In genomic region chr1:39434264-39434663, GRCm38 (mm10) we compare ENCODE assay signal across 23 mouse cellular contexts.
"Had no signal": no experiment of that assay in that cellular context is flagged by ENCODE, and none has a peak within 500 bp of the region (broad histone marks: within the 10 kb centered on the region; RNA-seq: fewer than 3 reads in every experiment).

No protein-coding gene starts in this region.

- DNase-seq: kidney, adult 2 months; kidney, postnatal 25 days; layer of hippocampus, postnatal 36 days; left cerebral cortex, postnatal 4 days; lung, postnatal 10 days; lung, postnatal 36 days; right cerebral cortex, adult 18-20 months; right cerebral cortex, postnatal 14 days; right cerebral cortex, postnatal 4 days; thymus, adult 2 months; thymus, postnatal 14 days; thymus, postnatal 4 days had no signal

- H3K9ac ChIP-seq: limb, embryonic 12.5 days; limb, embryonic 15.5 days; lung, embryonic 15.5 days; midbrain, embryonic 15.5 days; neural tube, embryonic 12.5 days; neural tube, embryonic 15.5 days had no signal

- H3K27me3 ChIP-seq: limb, embryonic 12.5 days; limb, embryonic 15.5 days; lung, embryonic 15.5 days; midbrain, embryonic 15.5 days; neural tube, embryonic 12.5 days; neural tube, embryonic 15.5 days had no signal

- H3K36me3 ChIP-seq: limb, embryonic 12.5 days; limb, embryonic 15.5 days; lung, embryonic 15.5 days; midbrain, embryonic 15.5 days; neural tube, embryonic 12.5 days; neural tube, embryonic 15.5 days had no signal

- H3K27ac ChIP-seq: hindbrain, postnatal 0 days; kidney, postnatal 0 days; left cerebral cortex, adult 2 months; limb, embryonic 12.5 days; limb, embryonic 15.5 days; lung, embryonic 15.5 days; midbrain, embryonic 15.5 days; neural tube, embryonic 12.5 days; neural tube, embryonic 15.5 days had no signal

- H3K4me1 ChIP-seq: limb, embryonic 12.5 days; limb, embryonic 15.5 days; lung, embryonic 15.5 days; midbrain, embryonic 15.5 days; neural tube, embryonic 12.5 days; neural tube, embryonic 15.5 days had no signal

- ATAC-seq: hindbrain, postnatal 0 days; inflammation-experienced regulatory T-cells, adult 6 months; midbrain, embryonic 15.5 days had no signal

- H3K4me3 ChIP-seq: left cerebral cortex, adult 2 months; limb, embryonic 12.5 days; limb, embryonic 15.5 days; lung, embryonic 15.5 days; midbrain, embryonic 15.5 days; neural tube, embryonic 12.5 days; neural tube, embryonic 15.5 days had no signal

- H3K4me2 ChIP-seq: limb, embryonic 12.5 days; limb, embryonic 15.5 days; lung, embryonic 15.5 days; midbrain, embryonic 11.5 days; midbrain, embryonic 15.5 days; neural tube, embryonic 12.5 days; neural tube, embryonic 15.5 days had no signal

- H3K9me3 ChIP-seq: limb, embryonic 12.5 days; limb, embryonic 15.5 days; lung, embryonic 15.5 days; midbrain, embryonic 15.5 days; neural tube, embryonic 12.5 days; neural tube, embryonic 15.5 days had no signal
